Mouse (Mus musculus) kidney, embryonic 16.5 days (tissue): ENCODE measurements around the gene Gm21858. TPM values are rescaled to one million over a fixed set of nuclear protein-coding genes. Genes with fewer than 3 reads are reported as not detected.
"Not testable (repeated sequence)": the region's sequence is repeated elsewhere in the genome, so short reads cannot be mapped to it uniquely, and the experiment has no call there.

ENCODE experiments used
- ATAC-seq: fragments of 200-750 bp; cut with Nextera tagmentation; 2 replicates; pipeline ENCODE4 v1.8.0; 2017; ENCODE audit warnings: moderate TSS enrichment; ENCODE audit not compliant: low FRiP score, low TSS enrichment
- H3K27ac ChIP-seq: fragments of 300-500 bp; sonication (generic); 2 replicates; pipeline ENCODE4 v1.5.1; 2014; ENCODE audit warnings: low read length
- H3K27me3 ChIP-seq: fragments of 300-500 bp; sonication (generic); 2 replicates; pipeline ENCODE4 v1.6.1; 2014; ENCODE audit warnings: low read length, control low read depth, mixed read lengths; ENCODE audit not compliant: insufficient read depth
- H3K36me3 ChIP-seq: fragments of 300-500 bp; sonication (generic); 2 replicates; pipeline ENCODE4 v1.6.1; 2014; ENCODE audit warnings: low read length, control low read depth, mixed read lengths; ENCODE audit not compliant: insufficient read depth
- H3K4me1 ChIP-seq: fragments of 300-500 bp; sonication (generic); 2 replicates; pipeline ENCODE4 v1.6.1; 2014; ENCODE audit warnings: low read length, control low read depth, mixed read lengths; ENCODE audit not compliant: insufficient read depth
- H3K4me2 ChIP-seq: fragments of 300-500 bp; sonication (generic); replicated peaks from 2 replicates; pipeline ENCODE4 v1.6.1; 2014; ENCODE audit warnings: low read depth, low read length
- H3K4me3 ChIP-seq: fragments of 300-500 bp; sonication (generic); 2 replicates; pipeline ENCODE4 v1.5.1; 2014; ENCODE audit warnings: mild to moderate bottlenecking, low read length
- H3K9ac ChIP-seq: fragments of 300-500 bp; sonication (generic); replicated peaks from 2 replicates; pipeline ENCODE4 v1.6.1; 2014; ENCODE audit warnings: low read length
- H3K9me3 ChIP-seq: fragments of 300-500 bp; sonication (generic); 2 replicates; pipeline ENCODE4 v1.6.1; 2016; ENCODE audit warnings: low read length, control low read depth
- WGBS: fragments of 180-500 bp; shearing (Covaris S2); extraction: QIAGEN DNeasy Blood & Tissue Kit; methylation state at CpG from one replicate; pipeline ENCODE4 v1.1.7; 2014; 5-methylcytosine and 5-hydroxymethylcytosine counted together
- polyA plus RNA-seq: library from polyadenylated mRNA; unstranded; fragments of >200 nt; fragmentation: Nextera tagmentation; extraction: Ambion mirVana; gene quantifications from 2 replicates; pipeline ENCODE4 v1.2.1, GENCODE M21; 2015

The Gm21858 gene
- not detected in 2 replicates for polyA plus RNA-seq

GRCm38 (mm10) chrY:55731456-55731855 lies at the start of gene Gm21858:
TSS of gene Gm21858 (plus strand) at chrY:55731756.
- H3K9ac ChIP-seq, H3K4me2 ChIP-seq, H3K36me3 ChIP-seq, H3K4me1 ChIP-seq, ATAC-seq, H3K27me3 ChIP-seq, H3K4me3 ChIP-seq, H3K9me3 ChIP-seq, H3K27ac ChIP-seq: not testable (repeated sequence)
- WGBS, result no CpG with 5 or more reads among the region's 6 CpGs
